Comparison of ENCODE assay signal across 9 mouse cellular contexts in the genomic region with DNA sequence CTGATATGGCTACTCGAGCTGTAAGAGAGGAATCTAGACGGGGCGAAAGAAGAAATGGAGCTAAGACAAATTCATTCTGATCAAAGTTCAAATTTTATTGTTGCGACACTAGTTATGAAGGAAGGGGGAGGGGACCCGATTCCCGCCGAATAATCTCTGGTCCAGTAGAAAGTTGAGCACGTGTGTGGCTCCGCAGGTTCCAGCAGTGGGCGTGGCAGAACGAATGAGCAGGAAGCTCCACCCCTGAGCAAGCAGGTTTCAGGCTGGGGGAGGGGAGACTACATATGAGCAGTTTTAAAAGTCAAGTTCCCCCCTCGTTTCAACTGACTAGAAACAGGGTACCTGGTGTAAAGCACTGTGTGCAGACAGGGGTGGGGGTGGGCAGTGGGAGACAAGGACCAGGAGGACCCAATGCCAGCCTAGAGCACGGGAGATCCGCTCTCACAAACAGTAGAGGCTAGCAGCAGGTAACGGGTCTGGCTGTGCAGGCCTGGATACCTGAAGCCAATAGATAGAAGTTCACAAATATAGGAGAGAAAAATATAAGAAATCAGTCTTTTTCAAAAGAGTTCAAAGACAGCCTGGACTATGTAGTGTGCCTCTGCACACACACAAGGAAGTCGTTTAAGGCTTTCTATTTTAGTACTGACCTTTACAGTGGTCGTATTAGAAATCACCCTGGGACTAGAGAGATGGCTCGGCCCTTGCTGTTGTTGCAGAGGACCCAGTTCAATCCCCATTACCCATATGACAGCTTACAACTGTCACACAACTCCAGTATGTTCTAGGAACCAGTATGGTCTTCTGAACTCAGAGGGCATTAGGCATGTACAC. TPM values are rescaled to one million over a fixed set of nuclear protein-coding genes. Genes with fewer than 3 reads are reported as not detected.
DNase-seq lines count a peak whose midpoint lies in the region; ATAC-seq lines count a peak whose summit lies in the region.
"Had no signal": no experiment of that assay in that cellular context is flagged by ENCODE, and none has a peak within 500 bp of the region (broad histone marks: within the 10 kb centered on the region; RNA-seq: fewer than 3 reads in every experiment).

No protein-coding gene starts in this region.

- peak; percentile 67 for ATAC-seq in heart, embryonic 12.5 days (ENCODE audit: insufficient number of reproducible peaks, low FRiP score)
- ATAC-seq in embryonic facial prominence, embryonic 13.5 days (ENCODE audit: insufficient number of reproducible peaks, insufficient read depth, low FRiP score, low TSS enrichment, low read depth): no peak
- ATAC-seq in intestine, embryonic 16.5 days: peak; percentile 77
- peak; percentile 73 for ATAC-seq in lung, embryonic 16.5 days (ENCODE audit: low read depth)
- peak; percentile 61; the same call in 1 of the 2 replicates for ATAC-seq in stomach, embryonic 16.5 days (ENCODE audit: insufficient read depth, low FRiP score)
- ATAC-seq: Patski had no signal

- peak overlapping the region; percentile 47 for H3K4me3 ChIP-seq in heart, embryonic 12.5 days
- H3K4me3 ChIP-seq in embryonic facial prominence, embryonic 13.5 days: peak overlapping the region; percentile 30
- peak overlapping the region; percentile 20 for H3K4me3 ChIP-seq in intestine, embryonic 16.5 days (ENCODE audit: low read length)
- peak overlapping the region; percentile 36 for H3K4me3 ChIP-seq in lung, embryonic 16.5 days (ENCODE audit: low read length)
- H3K4me3 ChIP-seq in stomach, embryonic 16.5 days (replicated peaks; ENCODE audit: low read length): peak overlapping the region; percentile 33

- H3K27ac ChIP-seq in heart, embryonic 12.5 days (ENCODE audit: poor library complexity, severe bottlenecking): no peak overlapping the region
- peak overlapping the region; percentile 48; the same call in 1 of the 2 replicates for H3K27ac ChIP-seq in embryonic facial prominence, embryonic 13.5 days
- H3K27ac ChIP-seq in intestine, embryonic 16.5 days (ENCODE audit: low read length): peak overlapping the region; percentile 70
- peak overlapping the region; percentile 17; the same call in 1 of the 2 replicates for H3K27ac ChIP-seq in lung, embryonic 16.5 days (ENCODE audit: low read length)
- peak overlapping the region; percentile 44 for H3K27ac ChIP-seq in stomach, embryonic 16.5 days (ENCODE audit: low read length)

- peaks cover 6% of the 10 kb centered on the region; the same call in 1 of the 2 replicates for H3K9me3 ChIP-seq in heart, embryonic 12.5 days (replicated peaks)
- no peaks in the 10 kb centered on the region for H3K9me3 ChIP-seq in embryonic facial prominence, embryonic 13.5 days
- H3K9me3 ChIP-seq in intestine, embryonic 16.5 days (ENCODE audit: control insufficient read depth, low read length): no peaks in the 10 kb centered on the region
- no peaks in the 10 kb centered on the region for H3K9me3 ChIP-seq in lung, embryonic 16.5 days (ENCODE audit: control insufficient read depth, low read length)
- no peaks in the 10 kb centered on the region for H3K9me3 ChIP-seq in stomach, embryonic 16.5 days (replicated peaks; ENCODE audit: control insufficient read depth, low read length)

- peaks cover 5% of the 10 kb centered on the region; the same call in 1 of the 2 replicates for H3K4me1 ChIP-seq in heart, embryonic 12.5 days (replicated peaks)
- H3K4me1 ChIP-seq in embryonic facial prominence, embryonic 13.5 days: peaks cover 6% of the 10 kb centered on the region
- H3K4me1 ChIP-seq in intestine, embryonic 16.5 days (ENCODE audit: control insufficient read depth, insufficient read depth, low read length): peaks cover 10% of the 10 kb centered on the region
- H3K4me1 ChIP-seq in lung, embryonic 16.5 days (replicated peaks; ENCODE audit: control insufficient read depth, insufficient read depth, low read length): peaks cover 3% of the 10 kb centered on the region; the same call in 1 of the 2 replicates
- peaks cover 5% of the 10 kb centered on the region; the same call in 1 of the 2 replicates for H3K4me1 ChIP-seq in stomach, embryonic 16.5 days (ENCODE audit: control insufficient read depth, insufficient read depth, low read length)

- peaks cover 22% of the 10 kb centered on the region for H3K36me3 ChIP-seq in heart, embryonic 12.5 days
- H3K36me3 ChIP-seq in embryonic facial prominence, embryonic 13.5 days: peaks cover 14% of the 10 kb centered on the region
- peaks cover 4% of the 10 kb centered on the region; the same call in 1 of the 2 replicates for H3K36me3 ChIP-seq in intestine, embryonic 16.5 days (ENCODE audit: control insufficient read depth, insufficient read depth, low read length)
- peaks cover 8% of the 10 kb centered on the region for H3K36me3 ChIP-seq in lung, embryonic 16.5 days (ENCODE audit: control insufficient read depth, insufficient read depth, low read length)
- no peaks in the 10 kb centered on the region for H3K36me3 ChIP-seq in stomach, embryonic 16.5 days (ENCODE audit: control insufficient read depth, insufficient read depth, low read length)

- WGBS in heart, embryonic 12.5 days: 13% methylated on average over 18 of the region's 18 CpGs
- 16% methylated on average over 18 of the region's 18 CpGs for WGBS in embryonic facial prominence, embryonic 13.5 days
- 15% methylated on average over 17 of the region's 18 CpGs for WGBS in intestine, embryonic 16.5 days
- 12% methylated on average over 18 of the region's 18 CpGs for WGBS in lung, embryonic 16.5 days
- 16% methylated on average over 18 of the region's 18 CpGs for WGBS in stomach, embryonic 16.5 days

- peak overlapping the region; percentile 69 for H3K9ac ChIP-seq in heart, embryonic 12.5 days
- peak overlapping the region; percentile 61 for H3K9ac ChIP-seq in embryonic facial prominence, embryonic 13.5 days
- H3K9ac ChIP-seq in intestine, embryonic 16.5 days (ENCODE audit: low read depth, low read length): peak overlapping the region; percentile 26; the same call in 1 of the 2 replicates
- H3K9ac ChIP-seq in lung, embryonic 16.5 days (ENCODE audit: low read length): peak overlapping the region; percentile 55; the same call in 1 of the 2 replicates
- peak overlapping the region; percentile 34 for H3K9ac ChIP-seq in stomach, embryonic 16.5 days (ENCODE audit: low read length)

- DNase-seq in heart, postnatal 36 days: no peak
- no peak for DNase-seq in ovary, adult 18-20 months (ENCODE audit: low spot score)
- no peak for DNase-seq in right cerebral cortex, adult 2 months (ENCODE audit: low spot score in 2 of 2)

- H3K27me3 ChIP-seq in heart, embryonic 12.5 days (replicated peaks): no peaks in the 10 kb centered on the region
- H3K27me3 ChIP-seq in embryonic facial prominence, embryonic 13.5 days: no peaks in the 10 kb centered on the region
- no peaks in the 10 kb centered on the region for H3K27me3 ChIP-seq in intestine, embryonic 16.5 days (replicated peaks; ENCODE audit: control insufficient read depth, insufficient read depth, low read length)
- no peaks in the 10 kb centered on the region for H3K27me3 ChIP-seq in lung, embryonic 16.5 days (ENCODE audit: control insufficient read depth, insufficient read depth, low read depth, low read length)
- H3K27me3 ChIP-seq in stomach, embryonic 16.5 days (ENCODE audit: control insufficient read depth, insufficient read depth, low read length): no peaks in the 10 kb centered on the region
- H3K27me3 ChIP-seq: Patski had no signal

- peak overlapping the region; percentile 87 for H3K4me2 ChIP-seq in heart, embryonic 12.5 days
- H3K4me2 ChIP-seq in embryonic facial prominence, embryonic 13.5 days: peak overlapping the region; percentile 57
- peak overlapping the region; percentile 42 for H3K4me2 ChIP-seq in intestine, embryonic 16.5 days (ENCODE audit: low read depth, low read length)
- H3K4me2 ChIP-seq in lung, embryonic 16.5 days (ENCODE audit: low read depth, low read length): peak overlapping the region; percentile 56
- H3K4me2 ChIP-seq in stomach, embryonic 16.5 days (ENCODE audit: low read depth, low read length): peak overlapping the region; percentile 54

- intact Hi-C loops in heart, postnatal 36 days (cut with DNase I): no loop called here

RNA-seq across cellular contexts. Expression of gene Ino80d, which starts 15.6 kb away (rescaled TPM):
- 10.4 and 11.1 TPM in 2 replicates for polyA plus RNA-seq in heart, embryonic 12.5 days (2016; fragmentation: Nextera tagmentation; extraction: Ambion mirVana)
- 10 to 100 TPM; 18.9 to 21.1 TPM for total RNA-seq in heart, postnatal 36 days (2021)
- polyA plus RNA-seq in embryonic facial prominence, embryonic 13.5 days (2015; fragmentation: Nextera tagmentation; extraction: Ambion mirVana): 12.2 and 12.7 TPM in 2 replicates
- polyA plus RNA-seq in intestine, embryonic 16.5 days (2015; fragmentation: Nextera tagmentation; extraction: Ambion mirVana): 7.6 and 8.7 TPM in 2 replicates
- polyA plus RNA-seq in lung, embryonic 16.5 days (2015; fragmentation: Nextera tagmentation; extraction: Ambion mirVana): 9.7 and 9.9 TPM in 2 replicates
- 8.0 and 10.5 TPM in 2 replicates for polyA plus RNA-seq in stomach, embryonic 16.5 days (2015; fragmentation: Nextera tagmentation; extraction: Ambion mirVana)

RNA-seq across cellular contexts. Expression of gene Eef1b2, which starts 46.6 kb away (rescaled TPM):
- 291 and 297 TPM in 2 replicates for polyA plus RNA-seq in heart, embryonic 12.5 days (2016; fragmentation: Nextera tagmentation; extraction: Ambion mirVana)
- 100 to 1,000 TPM; 413 to 418 TPM for total RNA-seq in heart, postnatal 36 days (2021)
- polyA plus RNA-seq in embryonic facial prominence, embryonic 13.5 days (2015; fragmentation: Nextera tagmentation; extraction: Ambion mirVana): 645 and 705 TPM in 2 replicates
- 486 and 518 TPM in 2 replicates for polyA plus RNA-seq in intestine, embryonic 16.5 days (2015; fragmentation: Nextera tagmentation; extraction: Ambion mirVana)
- polyA plus RNA-seq in lung, embryonic 16.5 days (2015; fragmentation: Nextera tagmentation; extraction: Ambion mirVana): 461 and 480 TPM in 2 replicates
- polyA plus RNA-seq in stomach, embryonic 16.5 days (2015; fragmentation: Nextera tagmentation; extraction: Ambion mirVana): 464 and 508 TPM in 2 replicates

RNA-seq across cellular contexts. Expression of gene Ndufs1, which starts 46.6 kb away (rescaled TPM):
- 327 and 338 TPM in 2 replicates for polyA plus RNA-seq in heart, embryonic 12.5 days (2016; fragmentation: Nextera tagmentation; extraction: Ambion mirVana)
- 100 to 1,000 TPM; 846 to 857 TPM for total RNA-seq in heart, postnatal 36 days (2021)
- polyA plus RNA-seq in embryonic facial prominence, embryonic 13.5 days (2015; fragmentation: Nextera tagmentation; extraction: Ambion mirVana): 124 and 125 TPM in 2 replicates
- 202 TPM in 2 replicates for polyA plus RNA-seq in intestine, embryonic 16.5 days (2015; fragmentation: Nextera tagmentation; extraction: Ambion mirVana)
- 123 and 131 TPM in 2 replicates for polyA plus RNA-seq in lung, embryonic 16.5 days (2015; fragmentation: Nextera tagmentation; extraction: Ambion mirVana)
- 132 and 137 TPM in 2 replicates for polyA plus RNA-seq in stomach, embryonic 16.5 days (2015; fragmentation: Nextera tagmentation; extraction: Ambion mirVana)
